Mouse (Mus musculus) R1 (cell line): ENCODE data around the gene 9230112D13Rik.

ENCODE experiments used
- DNase-seq: peaks from one replicate; pipeline ENCODE4 v3.0.0-alpha.2; 2018; ENCODE audit warnings: low read depth, low spot score

9230112D13Rik gene

DNA sequence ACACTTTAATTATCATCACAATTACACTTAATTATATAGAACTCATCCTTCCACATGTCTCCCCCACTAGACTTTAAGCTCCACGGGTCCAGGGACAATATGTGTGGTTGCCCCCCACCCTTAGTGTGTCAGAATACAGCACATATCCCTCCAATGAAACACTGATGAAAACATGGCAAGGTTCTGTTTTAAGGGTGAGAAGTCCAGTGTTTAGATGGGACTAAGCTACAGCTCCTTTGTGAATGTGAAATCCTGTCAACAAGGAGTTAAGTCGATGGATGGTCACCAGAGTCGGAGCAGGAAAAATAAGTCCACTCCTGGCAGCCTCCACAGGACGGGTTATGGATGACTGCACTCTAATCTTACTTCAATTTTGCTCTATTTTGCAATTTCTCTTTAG is 22.3 kb downstream of the 9230112D13Rik start:
- no peak for DNase-seq

DNA sequence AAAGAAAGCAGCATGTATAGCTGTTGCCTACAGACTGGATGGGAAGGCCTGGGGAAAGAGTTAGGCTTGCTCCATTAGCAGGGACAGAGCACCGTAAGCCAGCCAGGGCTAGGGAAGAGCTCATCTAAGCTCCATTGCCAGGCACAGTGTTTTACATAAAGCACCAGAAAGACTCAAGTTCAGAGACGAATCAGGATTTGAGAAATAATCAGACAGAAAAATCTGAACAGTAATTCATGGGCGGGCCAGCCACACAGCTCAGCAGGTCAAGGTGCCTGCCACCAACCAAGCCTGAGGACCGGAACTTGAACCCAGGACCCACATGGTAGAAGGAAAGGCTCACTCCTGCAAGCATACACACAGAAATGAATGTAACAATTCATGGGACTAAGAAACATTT is 22.9 kb downstream of the 9230112D13Rik start:
- no peak for DNase-seq

DNA sequence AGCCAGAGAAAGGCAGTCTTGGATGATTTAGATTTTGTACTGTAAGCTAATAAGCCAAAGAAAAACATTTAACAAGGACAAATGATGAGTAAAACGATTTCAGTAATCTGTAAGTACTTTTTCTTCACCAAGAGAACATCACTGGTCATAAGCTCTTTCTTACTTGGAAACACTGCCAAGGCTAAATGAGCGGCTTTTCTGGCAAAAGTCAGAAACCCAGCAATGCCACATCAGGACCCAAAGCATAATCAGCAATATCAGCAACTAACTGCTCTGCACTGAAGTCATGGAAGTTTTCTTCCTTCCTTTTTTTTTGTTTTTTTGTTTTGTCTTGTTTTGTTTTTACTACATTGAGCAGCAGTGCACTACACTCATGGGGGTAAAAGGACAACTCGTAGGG is 25.3 kb downstream of the 9230112D13Rik start:
- no peak for DNase-seq

GRCm38 (mm10) chr14:34493682-34494081 is 28.9 kb downstream of the 9230112D13Rik start:
- DNase-seq: no peak

DNA sequence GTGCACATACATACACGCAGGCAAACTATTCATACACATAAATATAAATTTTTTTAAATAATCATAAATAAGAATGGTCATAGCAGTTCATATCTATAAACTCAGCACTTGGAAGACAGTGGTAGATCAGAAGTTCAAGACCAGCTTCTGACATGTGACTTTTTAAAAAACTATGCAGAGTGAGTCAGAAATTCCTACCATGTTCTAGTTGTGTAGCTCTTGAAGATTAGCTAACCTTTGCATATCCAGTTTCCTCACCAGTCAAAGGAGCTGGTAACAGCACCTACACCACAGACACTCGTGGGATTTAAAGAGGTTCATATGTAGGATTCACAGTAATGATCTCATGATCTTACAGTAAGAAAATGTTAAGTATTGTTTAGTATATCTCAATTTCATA is 29.9 kb downstream of the 9230112D13Rik start:
- DNase-seq: no peak

DNA sequence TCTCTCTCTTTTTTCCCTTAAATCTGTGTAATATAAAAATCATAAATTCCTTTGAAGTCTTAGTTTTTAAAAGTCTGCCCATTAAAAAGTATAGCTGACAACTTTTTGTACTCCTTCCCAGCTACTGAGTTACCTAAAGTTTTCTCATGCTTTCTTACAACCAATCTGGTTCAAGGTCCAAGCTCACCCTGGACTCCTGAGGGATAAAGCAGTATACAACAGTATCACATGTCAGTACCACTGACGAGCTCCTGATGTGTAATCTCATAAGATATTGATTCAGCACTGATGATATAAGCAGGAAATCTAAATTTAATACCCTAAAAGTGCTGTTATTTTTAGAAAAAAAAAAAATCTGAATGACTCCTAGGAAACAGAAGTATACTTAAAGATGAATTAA is 31.6 kb downstream of the 9230112D13Rik start:
- DNase-seq: no peak

GRCm38 (mm10) chr14:34489928-34490327 is 32.7 kb downstream of the 9230112D13Rik start:
- no peak for DNase-seq

DNA sequence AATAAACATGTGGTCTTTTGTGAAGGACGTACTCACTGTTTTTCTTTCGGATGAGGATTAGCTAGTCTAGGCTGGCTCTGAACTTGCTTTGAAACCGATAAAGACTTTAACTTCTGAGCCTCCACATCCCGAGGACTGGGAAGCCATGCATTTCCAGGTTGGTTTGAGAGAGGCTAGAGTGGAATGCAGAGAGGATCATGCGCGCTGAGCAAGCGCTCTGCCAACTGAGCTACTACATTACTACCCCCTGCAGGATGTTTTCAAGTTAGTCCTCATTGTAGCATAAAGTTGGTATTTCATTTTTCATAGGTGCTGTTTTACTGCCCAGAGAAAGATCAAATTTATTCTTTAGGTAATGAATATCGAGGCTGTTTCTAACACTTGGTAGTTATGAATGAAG is 36.4 kb downstream of the 9230112D13Rik start:
- DNase-seq: no peak

GRCm38 (mm10) chr14:34483469-34484341 is 38.9 kb downstream of the 9230112D13Rik start:
- DNase-seq: no peak

- peak; percentile 66 for DNase-seq
Measured at GRCm38 (mm10) chr14:34471591-34471990, 51.0 kb downstream of the 9230112D13Rik start.

GRCm38 (mm10) chr14:34466291-34466690 is 56.3 kb downstream of the 9230112D13Rik start:
- no peak for DNase-seq
